Mouse (Mus musculus) right cerebral cortex, postnatal 14 days (tissue): Measurements from ENCODE around the gene Slc7a1.

Experiments used
- DNase-seq: peaks from one replicate; pipeline ENCODE4 v3.0.0; 2022

Slc7a1 gene

GRCm38 (mm10) chr5:148399660-148400443 is at the start of gene Slc7a1:
Gene Slc7a1 (minus strand): TSS chr5:148399904.
- DNase-seq: peak; percentile 89

- no peak for DNase-seq
These were observed 45.3 kb upstream of the Slc7a1 start for GRCm38 (mm10) chr5:148444974-148445373.

- no peak for DNase-seq
These were observed 44.0 kb upstream of the Slc7a1 start for GRCm38 (mm10) chr5:148443734-148444133.

GRCm38 (mm10) chr5:148435660-148436059 is 36.0 kb upstream of the Slc7a1 start:
- DNase-seq: no peak

- DNase-seq: no peak
These were observed 32.4 kb upstream of the Slc7a1 start for GRCm38 (mm10) chr5:148432121-148432520.

GRCm38 (mm10) chr5:148428846-148429245 is 29.1 kb upstream of the Slc7a1 start:
- no peak for DNase-seq

GRCm38 (mm10) chr5:148425136-148425535 is 25.4 kb upstream of the Slc7a1 start:
- DNase-seq: no peak

GRCm38 (mm10) chr5:148421326-148421725 is 21.6 kb upstream of the Slc7a1 start:
- no peak for DNase-seq

GRCm38 (mm10) chr5:148419112-148419526 is 19.4 kb upstream of the Slc7a1 start:
- peak; percentile 14 for DNase-seq

GRCm38 (mm10) chr5:148418436-148418835 is 18.7 kb upstream of the Slc7a1 start:
- no peak for DNase-seq

GRCm38 (mm10) chr5:148417756-148418155 is 18.1 kb upstream of the Slc7a1 start:
- DNase-seq: no peak

GRCm38 (mm10) chr5:148416461-148416860 is 16.8 kb upstream of the Slc7a1 start:
- no peak for DNase-seq

GRCm38 (mm10) chr5:148414233-148414632 is 14.5 kb upstream of the Slc7a1 start:
- no peak for DNase-seq

- no peak for DNase-seq
These were observed 12.8 kb upstream of the Slc7a1 start for GRCm38 (mm10) chr5:148412504-148412903.

- no peak for DNase-seq
These were observed 9.8 kb upstream of the Slc7a1 start for GRCm38 (mm10) chr5:148409465-148409864.

GRCm38 (mm10) chr5:148406913-148407312 is 7.2 kb upstream of the Slc7a1 start:
- no peak for DNase-seq

GRCm38 (mm10) chr5:148404548-148404947 is 4.8 kb upstream of the Slc7a1 start:
- no peak for DNase-seq

- no peak for DNase-seq
These were observed 2.9 kb upstream of the Slc7a1 start for GRCm38 (mm10) chr5:148402641-148403040.

GRCm38 (mm10) chr5:148398766-148399659 is 691 bp downstream of the Slc7a1 start:
- DNase-seq: peak; percentile 65

GRCm38 (mm10) chr5:148398451-148398765 is 1.3 kb downstream of the Slc7a1 start:
- DNase-seq: no peak

GRCm38 (mm10) chr5:148397911-148398310 is 1.8 kb downstream of the Slc7a1 start:
- no peak for DNase-seq

- no peak for DNase-seq
These were observed 2.3 kb downstream of the Slc7a1 start for GRCm38 (mm10) chr5:148397418-148397817.

GRCm38 (mm10) chr5:148393316-148393715 is 6.4 kb downstream of the Slc7a1 start:
- no peak for DNase-seq

- no peak for DNase-seq
These were observed 6.9 kb downstream of the Slc7a1 start for GRCm38 (mm10) chr5:148392831-148393230.
